20 mouse cellular contexts compared by ENCODE assay signal in genomic region chr14:116806504-116806903, GRCm38 (mm10).
"Had no signal": no experiment of that assay in that cellular context is flagged by ENCODE, and none has a peak within 500 bp of the region (broad histone marks: within the 10 kb centered on the region; RNA-seq: fewer than 3 reads in every experiment).

No protein-coding gene starts in this region.

- H3K9me3 ChIP-seq: kidney, embryonic 15.5 days; limb, embryonic 10.5 days; limb, embryonic 13.5 days; liver, embryonic 12.5 days; liver, embryonic 15.5 days; midbrain, embryonic 15.5 days; neural tube, embryonic 13.5 days; stomach, embryonic 15.5 days had no signal

- DNase-seq: kidney, adult 2 months; kidney, postnatal 10 days; kidney, postnatal 36 days; layer of hippocampus, adult 9-11 months; lung, adult 2 months; lung, postnatal 14 days; lung, postnatal 4 days; thymus, adult 18-20 months; thymus, postnatal 36 days had no signal

- H3K9ac ChIP-seq: kidney, embryonic 15.5 days; limb, embryonic 13.5 days; liver, embryonic 12.5 days; liver, embryonic 15.5 days; midbrain, embryonic 15.5 days; neural tube, embryonic 13.5 days; stomach, embryonic 15.5 days had no signal

- H3K4me2 ChIP-seq: kidney, embryonic 15.5 days; limb, embryonic 13.5 days; liver, embryonic 12.5 days; liver, embryonic 15.5 days; midbrain, embryonic 11.5 days; midbrain, embryonic 15.5 days; neural tube, embryonic 13.5 days; stomach, embryonic 15.5 days had no signal

- H3K4me3 ChIP-seq: kidney, embryonic 15.5 days; limb, embryonic 10.5 days; limb, embryonic 13.5 days; liver, embryonic 12.5 days; liver, embryonic 15.5 days; midbrain, embryonic 15.5 days; myocyte; neural tube, embryonic 13.5 days; stomach, embryonic 15.5 days had no signal

- ATAC-seq: intestine, postnatal 0 days; liver, embryonic 12.5 days; midbrain, embryonic 15.5 days had no signal

- H3K27ac ChIP-seq: kidney, embryonic 15.5 days; limb, embryonic 10.5 days; limb, embryonic 13.5 days; liver, embryonic 12.5 days; liver, embryonic 15.5 days; midbrain, embryonic 15.5 days; neural tube, embryonic 13.5 days; stomach, embryonic 15.5 days had no signal

- H3K36me3 ChIP-seq: kidney, embryonic 15.5 days; limb, embryonic 10.5 days; limb, embryonic 13.5 days; liver, embryonic 12.5 days; liver, embryonic 15.5 days; midbrain, embryonic 15.5 days; neural tube, embryonic 13.5 days; stomach, embryonic 15.5 days had no signal

- H3K27me3 ChIP-seq: kidney, embryonic 15.5 days; limb, embryonic 13.5 days; liver, embryonic 12.5 days; liver, embryonic 15.5 days; midbrain, embryonic 15.5 days; neural tube, embryonic 13.5 days; stomach, embryonic 15.5 days had no signal

- H3K4me1 ChIP-seq: limb, embryonic 10.5 days; limb, embryonic 13.5 days; liver, embryonic 12.5 days; liver, embryonic 15.5 days; midbrain, embryonic 15.5 days; neural tube, embryonic 13.5 days; stomach, embryonic 15.5 days had no signal
